Mouse (Mus musculus): ENCODE measurements at regions not wholly inside any gene's neighbourhood (a gene's known extent, or its start where the extent isn't known, plus 50 kb on each side); places are given as distances from the start of the nearest gene placed in this dataset.
"Not testable (repeated sequence)": the region's sequence is repeated elsewhere in the genome, so short reads cannot be mapped to it uniquely, and the experiment has no call there.

GRCm38 (mm10) chr16:31553361-31554146 is 109.7 kb upstream of the Dlg1 start:
- DNase-seq (ENCODE audit: low read depth) = no peak

DNA sequence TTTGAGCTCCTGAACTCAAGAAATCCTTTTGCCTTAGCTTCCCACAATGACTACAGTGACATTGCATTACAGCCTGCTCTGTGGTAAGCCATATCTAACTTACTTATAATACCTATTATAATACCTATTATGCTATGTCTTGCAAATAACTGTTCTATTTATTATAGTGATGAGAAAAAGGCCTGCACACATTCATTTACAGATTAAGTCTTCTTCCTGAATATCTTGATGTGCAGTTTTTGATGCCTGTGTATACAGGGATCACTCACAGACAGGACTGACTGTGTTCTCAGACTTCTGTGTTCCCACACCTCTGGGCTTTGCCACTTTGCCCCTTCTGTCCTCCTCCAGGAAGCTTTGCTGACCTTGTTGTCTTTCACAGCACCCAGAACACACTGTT is 102.8 kb upstream of the Dlg1 start:
- DNase-seq (ENCODE audit: low read depth) = no peak

- no peak for DNase-seq (ENCODE audit: low read depth)
Measured at GRCm38 (mm10) chr16:31564926-31565325, 98.3 kb upstream of the Dlg1 start.

DNA sequence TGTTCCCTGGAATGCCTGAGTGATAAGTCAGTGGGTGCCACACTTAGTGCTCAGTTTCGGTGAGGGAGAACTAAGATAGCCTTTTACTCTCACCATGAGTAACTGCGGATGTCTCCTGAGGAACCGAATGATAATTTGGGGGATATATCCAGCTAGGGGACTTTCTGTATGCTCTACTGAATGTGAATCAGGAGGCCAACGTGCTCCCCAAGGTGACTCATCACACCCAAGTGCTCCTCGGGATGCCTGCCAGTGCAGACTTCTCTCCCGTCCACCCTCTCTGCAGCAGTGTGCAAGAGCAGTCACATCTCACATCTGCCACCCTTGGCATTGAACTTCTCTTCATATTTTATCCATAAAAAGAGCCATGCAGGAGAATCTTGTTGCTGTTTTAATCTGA is 94.9 kb upstream of the Dlg1 start:
- DNase-seq (ENCODE audit: low read depth) = no peak

DNA sequence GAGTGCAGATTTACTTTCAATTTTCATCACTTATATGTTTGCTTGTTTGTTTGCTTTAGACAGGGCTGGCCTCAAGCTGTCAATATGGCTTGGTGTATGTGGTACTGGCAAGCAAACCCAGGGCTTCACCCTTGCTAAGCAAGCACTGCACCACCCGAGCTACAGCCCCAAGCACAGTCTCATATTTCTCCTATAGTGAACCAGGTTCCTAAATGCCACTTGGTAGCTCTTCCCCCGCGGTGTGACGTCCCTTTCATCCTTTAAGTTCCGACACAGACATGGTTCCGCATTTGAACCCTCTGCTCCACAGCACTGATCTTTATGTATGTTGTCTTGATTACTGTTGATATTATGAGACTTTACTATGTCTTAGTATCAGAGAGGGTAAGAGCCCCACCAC is 93.4 kb upstream of the Dlg1 start:
- DNase-seq (ENCODE audit: low read depth) = no peak

- peak; percentile 42 for DNase-seq (ENCODE audit: low read depth)
Measured at GRCm38 (mm10) chr16:31570311-31571139, 92.7 kb upstream of the Dlg1 start.

DNA sequence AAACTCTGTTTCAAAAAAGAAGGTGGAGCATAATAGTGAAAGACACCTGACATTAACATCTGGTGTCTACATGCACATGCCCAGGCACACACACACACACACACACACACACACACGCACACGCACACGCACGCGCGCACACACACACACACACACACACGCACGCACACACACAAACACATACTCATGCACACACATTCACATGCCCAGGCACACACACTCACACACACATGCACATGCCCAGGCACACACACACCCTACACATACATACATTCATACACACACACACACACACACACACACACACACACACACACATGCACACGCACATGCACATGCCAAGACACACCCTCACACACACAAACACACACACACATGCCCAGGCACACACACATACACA is 89.4 kb upstream of the Dlg1 start:
- not testable (repeated sequence) for DNase-seq (ENCODE audit: low read depth)

DNA sequence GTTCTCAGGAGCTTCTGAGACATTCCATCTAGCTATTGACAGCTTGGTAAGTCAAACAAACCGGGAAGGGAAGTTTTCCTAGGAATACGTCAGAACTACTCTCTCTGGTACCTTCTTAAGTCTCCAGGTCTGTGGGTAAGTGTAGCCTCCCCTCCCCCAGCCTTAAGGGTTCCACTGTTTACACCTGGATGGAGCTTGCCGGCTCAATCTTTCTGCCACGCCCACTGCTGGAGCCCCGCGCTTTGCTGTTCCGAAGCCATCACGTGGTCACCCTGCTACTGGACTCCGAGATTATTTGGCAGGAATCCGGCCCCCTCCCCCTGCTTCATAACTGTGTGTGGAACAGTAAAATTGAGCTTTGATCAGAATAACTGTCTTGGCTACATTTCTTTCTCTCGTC is 87.6 kb upstream of the Dlg1 start:
- not testable (repeated sequence) for DNase-seq (ENCODE audit: low read depth)

DNA sequence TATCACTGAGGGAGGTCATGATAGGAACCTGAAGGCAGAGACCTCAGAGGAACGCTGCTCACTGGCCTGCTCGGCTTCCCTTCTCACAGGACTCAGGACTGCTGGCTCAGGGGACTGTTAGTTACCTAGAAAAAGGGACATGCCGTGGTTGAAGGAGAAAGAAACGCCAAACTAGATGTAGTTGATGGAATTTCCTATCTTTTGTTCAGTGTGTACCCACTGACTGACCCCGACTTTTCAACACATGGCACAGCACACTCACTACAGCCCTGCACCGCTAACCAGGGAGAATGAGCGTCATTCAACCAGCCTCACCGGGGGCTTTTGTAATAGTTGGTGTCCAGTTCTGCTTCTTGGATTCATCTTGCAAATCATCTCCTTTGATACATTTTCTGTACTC is 86.8 kb upstream of the Dlg1 start:
- no peak for DNase-seq (ENCODE audit: low read depth)

- no peak for DNase-seq (ENCODE audit: low read depth)
Measured at GRCm38 (mm10) chr16:31577347-31577746, 85.9 kb upstream of the Dlg1 start.

GRCm38 (mm10) chr16:31579318-31579717 is 83.9 kb upstream of the Dlg1 start:
- DNase-seq (ENCODE audit: low read depth) = no peak

GRCm38 (mm10) chr16:31580779-31581178 is 82.5 kb upstream of the Dlg1 start:
- no peak for DNase-seq (ENCODE audit: low read depth)

DNA sequence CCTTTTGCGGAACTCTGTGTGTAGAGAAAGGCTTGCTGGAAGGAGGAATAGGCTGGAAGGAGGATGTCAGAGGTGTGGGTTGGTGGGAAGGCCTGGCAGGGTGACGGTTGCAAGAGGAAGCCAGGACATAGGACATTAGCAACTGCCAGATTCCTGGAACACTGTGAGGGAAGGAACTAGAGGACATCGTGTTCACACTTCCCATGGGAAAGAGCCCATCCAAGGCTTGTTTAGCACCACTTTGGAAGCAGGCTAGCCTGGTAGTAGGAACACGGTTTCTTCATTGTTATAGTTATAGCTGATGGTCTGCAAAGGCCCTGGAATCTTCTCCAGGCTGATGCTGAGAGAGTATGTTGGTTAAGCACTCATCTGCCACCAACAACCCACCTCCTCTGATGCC is 80.4 kb upstream of the Dlg1 start:
- DNase-seq (ENCODE audit: low read depth) = no peak

- no peak for DNase-seq (ENCODE audit: low read depth)
Measured at GRCm38 (mm10) chr16:31583627-31584026, 79.6 kb upstream of the Dlg1 start.

- DNase-seq (ENCODE audit: low read depth) = no peak
Measured at GRCm38 (mm10) chr16:31584216-31584823, 78.9 kb upstream of the Dlg1 start.

DNA sequence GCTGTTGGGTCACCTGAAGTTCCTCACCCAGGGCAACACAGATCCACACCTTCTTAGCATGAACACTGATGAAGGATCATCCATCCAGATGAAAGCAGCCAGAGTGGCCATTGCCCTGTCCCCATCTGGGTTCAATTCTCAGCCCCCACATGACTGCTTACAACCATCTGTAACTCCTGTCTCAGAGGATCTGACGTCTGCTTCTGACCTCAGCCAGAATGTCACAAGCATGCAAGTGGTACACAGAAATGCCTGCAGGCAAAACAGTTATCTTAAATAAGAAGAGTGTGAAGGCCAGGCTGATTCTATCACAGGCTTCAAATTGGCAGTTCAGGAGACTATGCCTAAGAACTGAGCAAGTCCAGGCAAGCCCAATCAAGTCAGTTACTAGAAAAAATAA is 76.2 kb upstream of the Dlg1 start:
- no peak for DNase-seq (ENCODE audit: low read depth)

DNA sequence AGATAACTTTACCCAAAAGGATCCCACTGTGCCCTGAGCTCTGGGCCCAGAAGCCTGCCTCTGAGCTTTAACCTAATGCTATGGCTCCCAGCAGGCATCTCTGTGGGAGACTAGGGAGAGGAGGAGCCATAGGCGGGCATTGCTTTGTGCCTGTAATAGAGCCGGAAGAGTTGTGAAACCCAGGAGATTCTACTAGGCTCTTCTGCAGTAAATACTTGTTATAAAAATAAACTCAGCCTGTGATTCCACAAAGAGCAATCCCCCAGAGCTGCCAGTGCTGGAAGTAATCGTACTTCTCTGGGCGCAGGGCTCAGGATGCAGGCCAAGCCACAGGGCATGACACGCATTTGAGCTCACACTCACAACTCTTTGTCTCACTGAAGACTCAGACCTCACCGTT is 73.7 kb upstream of the Dlg1 start:
- DNase-seq (ENCODE audit: low read depth) = no peak

- DNase-seq (ENCODE audit: low read depth) = no peak
Measured at GRCm38 (mm10) chr16:31591565-31591964, 71.7 kb upstream of the Dlg1 start.

DNA sequence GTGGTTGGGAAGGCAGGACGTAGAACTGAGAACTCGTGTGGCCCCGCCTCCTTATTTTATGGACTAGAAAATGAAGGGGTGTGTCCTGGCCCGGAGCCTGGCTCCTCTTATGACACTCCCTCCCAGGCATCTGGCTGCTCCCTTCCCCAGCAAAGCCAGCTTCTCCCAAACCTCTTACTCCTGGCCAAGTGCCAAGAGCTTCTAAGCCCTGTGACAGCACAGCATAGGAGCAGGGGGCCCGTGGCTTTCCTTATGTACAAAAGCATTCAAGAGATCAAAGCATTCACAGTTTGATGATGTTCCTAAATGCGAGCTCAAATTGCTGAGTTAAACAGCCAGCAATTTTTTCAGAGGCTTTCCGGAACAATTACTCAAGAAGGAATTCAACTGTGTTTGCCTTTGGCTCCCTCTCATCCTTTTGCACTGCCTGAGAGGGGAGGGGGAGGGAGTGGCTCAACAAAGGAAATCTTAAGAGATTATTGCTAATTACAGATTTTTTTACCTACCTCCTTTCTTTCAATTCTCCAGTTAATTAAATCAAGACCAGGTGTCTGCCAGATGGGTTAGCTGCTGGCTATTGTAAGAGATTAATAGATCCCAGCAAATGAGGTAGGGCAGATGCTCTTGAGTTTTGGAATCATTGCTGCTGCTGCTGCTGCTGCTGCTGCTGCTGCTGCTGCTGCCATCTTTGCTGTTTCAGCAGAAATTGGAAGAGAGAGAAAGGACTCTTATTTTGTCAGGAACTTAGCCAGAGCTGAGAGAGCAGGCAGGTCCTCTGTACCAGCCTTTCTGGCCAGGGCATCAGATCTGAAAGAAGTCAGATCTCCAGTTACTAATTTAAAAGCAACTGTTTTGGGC is 71.0 kb upstream of the Dlg1 start:
- DNase-seq (ENCODE audit: low read depth) = no peak

DNA sequence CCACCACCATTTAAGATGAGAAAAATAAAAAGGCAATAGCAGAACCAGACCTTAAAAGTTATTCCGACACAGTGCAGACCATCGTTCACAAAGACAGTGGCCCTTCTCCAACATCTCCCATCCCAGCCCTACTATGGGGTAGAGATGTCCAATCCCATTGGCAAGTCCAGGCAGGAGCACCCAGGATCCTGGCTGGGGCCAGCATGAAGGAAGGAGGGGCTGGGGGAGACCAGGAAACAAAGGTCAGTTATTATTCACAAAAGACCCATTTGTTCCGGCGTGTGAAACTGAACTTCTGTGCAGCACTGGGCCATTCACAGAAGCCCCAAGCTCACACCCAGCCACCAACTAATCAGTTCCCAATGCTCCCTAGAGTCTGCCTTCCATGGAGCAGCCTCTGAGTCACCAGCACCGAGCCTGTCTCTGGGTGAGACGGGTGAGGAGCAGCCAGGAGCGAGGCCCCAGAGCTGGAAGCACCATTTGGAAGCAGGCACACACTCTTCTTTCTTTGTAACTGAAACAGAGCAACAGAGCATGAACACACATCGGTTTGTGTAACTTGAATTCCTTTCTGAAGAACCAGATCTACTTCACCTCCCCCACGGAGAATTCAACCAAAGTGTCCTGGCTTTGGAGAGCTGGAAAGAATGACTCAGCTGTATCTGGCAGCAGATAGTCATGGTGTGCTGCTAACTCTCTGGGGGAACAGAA is 70.1 kb upstream of the Dlg1 start:
- peak; percentile 14 for DNase-seq (ENCODE audit: low read depth)

- DNase-seq (ENCODE audit: low read depth) = no peak
Measured at GRCm38 (mm10) chr16:31597965-31598364, 65.3 kb upstream of the Dlg1 start.

All from c-Kit-positive CD71-negative TER-119-negative erythroid progenitor cells, embryonic 14.5 days (primary cell).